Mouse (Mus musculus) layer of hippocampus, postnatal 10 days (tissue): ENCODE data around the gene Epo. TPM values are rescaled to one million over a fixed set of nuclear protein-coding genes. Genes with fewer than 3 reads are reported as not detected.

Experiments
- DNase-seq, 2 experiments: peaks; one replicate each; pipeline ENCODE4 v3.0.0; 2021; ENCODE audit warnings: low spot score in 2 of 2
- total RNA-seq, 2 experiments: library from RNA; stranded (reverse); gene quantifications; 2 replicates each; pipeline ENCODE4 v1.2.3; 2021

Gene Epo
- total RNA-seq, 2 experiments from 2014 or later: not detected

DNA sequence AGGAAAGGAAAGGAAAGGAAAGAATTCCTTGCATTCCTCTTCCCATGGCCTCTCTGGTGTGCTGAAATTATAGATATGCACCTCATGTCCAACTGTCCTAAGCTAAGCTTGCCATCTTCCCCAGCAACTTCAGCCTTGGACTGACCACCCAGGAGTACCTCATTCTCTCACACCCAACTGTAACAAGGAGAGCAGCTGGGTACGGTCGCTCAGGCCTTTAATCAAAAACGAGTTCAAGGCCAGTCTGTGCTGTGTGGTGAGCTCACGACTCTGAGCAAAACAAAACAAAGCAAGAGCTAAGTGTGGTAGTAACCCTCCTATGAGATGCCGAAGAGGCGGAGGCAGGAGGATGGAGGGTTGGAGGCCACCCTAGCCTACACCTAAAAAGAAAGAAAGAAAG, 7.9 kb upstream of the Epo start:
- DNase-seq: no peak

DNA sequence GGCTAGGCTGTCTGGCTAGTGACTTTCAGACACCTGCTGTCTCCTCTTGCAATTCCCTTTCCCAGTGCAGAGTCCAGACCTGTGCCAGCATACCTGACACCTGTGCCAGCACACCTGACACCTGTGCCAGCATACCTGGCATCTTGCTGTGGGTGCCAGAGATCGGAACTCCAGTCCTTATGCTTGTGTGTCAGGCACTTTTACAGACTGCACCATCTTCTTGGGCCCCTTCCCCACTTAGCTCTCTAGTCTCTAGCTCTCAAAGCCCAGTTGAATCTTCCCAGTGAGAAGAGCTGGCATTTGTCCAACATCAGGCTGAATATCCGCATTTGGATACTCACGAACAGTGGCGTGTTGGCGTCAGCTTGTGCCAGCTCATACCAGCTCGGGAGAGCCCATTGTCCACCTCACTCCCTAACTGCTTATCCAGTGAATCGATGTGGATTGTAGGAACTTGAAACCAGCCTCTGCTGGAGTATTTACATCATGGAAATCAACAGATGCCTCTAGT, 6.3 kb upstream of the Epo start:
- DNase-seq: peak in 1 of 2 experiments; percentile 46

DNA sequence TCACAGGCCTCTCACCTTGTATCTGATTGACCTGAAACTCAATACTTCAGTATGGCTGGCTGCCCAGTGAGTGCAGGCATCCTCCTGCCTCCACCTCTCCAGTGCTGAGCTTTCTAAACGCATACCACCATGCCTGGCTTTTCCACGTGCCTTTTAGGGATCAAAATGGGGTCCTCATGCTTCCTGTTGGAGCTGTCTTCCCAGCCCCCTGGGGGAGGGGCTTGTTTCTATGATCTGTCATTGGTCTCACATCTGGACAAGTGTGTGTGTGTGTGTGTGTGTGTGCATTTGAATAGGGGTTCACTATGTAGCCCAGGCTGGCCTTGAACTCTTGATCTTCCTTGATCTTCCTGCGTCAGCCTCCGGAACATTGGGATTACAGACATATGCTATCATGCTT, 4.4 kb upstream of the Epo start:
- no peak for DNase-seq

GRCm38 (mm10) chr5:137535318-137535717, 2.3 kb upstream of the Epo start:
- DNase-seq: no peak

DNA sequence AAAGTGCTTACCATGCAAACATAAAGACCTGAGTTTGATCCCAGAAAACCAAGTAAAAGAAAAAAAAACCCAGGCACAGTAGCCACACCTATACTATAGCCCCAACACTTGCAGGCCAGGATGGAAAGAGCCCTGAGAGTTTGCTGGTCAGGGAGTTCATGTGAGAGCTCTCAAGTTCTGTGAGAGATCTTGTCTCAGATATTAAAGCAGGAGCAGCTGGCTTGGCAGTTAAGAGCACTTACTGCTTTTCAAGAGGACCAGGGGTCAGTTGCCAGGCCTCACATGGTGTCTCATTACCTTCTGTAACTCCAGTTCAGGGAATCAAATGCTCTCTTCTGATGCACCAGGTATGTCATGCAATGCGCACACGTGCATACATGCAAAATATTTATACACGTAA, 1.7 kb upstream of the Epo start:
- DNase-seq: no peak

DNA sequence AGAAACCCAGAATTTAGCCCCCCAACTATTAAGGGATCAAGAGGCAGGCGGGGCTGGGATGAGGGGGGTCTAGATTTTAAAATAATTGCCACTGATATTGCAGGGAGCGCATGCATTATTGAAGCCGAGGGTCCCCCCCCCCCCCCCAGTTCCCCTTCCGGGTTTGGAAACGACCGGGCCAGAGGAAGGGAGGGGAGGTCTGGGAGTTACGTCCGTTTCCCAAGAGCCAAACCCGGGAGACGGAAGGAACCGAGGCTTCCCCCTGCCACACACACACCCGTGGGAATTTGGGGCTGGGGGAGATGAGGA, 280 bp downstream of the Epo start:
- no peak for DNase-seq

GRCm38 (mm10) chr5:137532131-137532807, 773 bp downstream of the Epo start:
- peak; percentile 51 to 52 for DNase-seq

DNA sequence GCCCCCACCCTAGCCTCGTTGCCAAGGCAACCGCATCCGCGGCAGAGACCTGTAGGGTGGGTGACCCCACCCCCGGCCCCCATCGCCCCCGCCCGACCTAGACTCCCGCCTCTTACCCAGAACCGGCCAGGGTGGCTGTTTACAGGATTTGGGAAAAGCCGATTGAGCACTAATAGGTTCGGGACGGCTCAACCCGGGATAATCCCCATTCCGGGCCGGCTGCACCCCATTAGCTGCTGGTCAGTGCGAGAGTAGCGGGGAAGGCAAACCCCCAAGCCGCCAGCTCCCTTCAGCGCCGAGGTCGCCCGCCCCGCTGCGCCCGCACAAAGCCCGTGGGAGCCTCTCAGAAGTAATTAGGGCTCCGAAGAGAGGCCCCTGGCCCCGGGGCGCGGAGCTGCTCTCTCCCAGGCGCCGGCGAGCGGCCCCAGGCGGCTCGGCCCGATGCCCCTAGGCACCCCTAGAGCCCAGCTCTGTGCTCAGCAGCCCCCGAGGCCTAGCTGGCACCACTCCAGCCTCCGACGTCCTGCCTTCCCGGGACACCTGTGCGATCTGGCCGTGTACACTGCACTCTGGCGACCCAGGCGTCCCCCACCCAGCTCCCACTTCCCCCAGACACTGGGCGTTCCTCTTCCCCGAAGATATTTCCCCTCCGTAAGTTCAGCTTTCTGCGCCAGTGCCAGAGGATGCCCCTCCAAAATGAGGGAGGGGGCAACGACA, 1.5 kb downstream of the Epo start:
- peak; percentile 74 to 76 for DNase-seq

GRCm38 (mm10) chr5:137530588-137531413, 2.2 kb downstream of the Epo start:
- DNase-seq: peak; percentile 69 to 81

DNA sequence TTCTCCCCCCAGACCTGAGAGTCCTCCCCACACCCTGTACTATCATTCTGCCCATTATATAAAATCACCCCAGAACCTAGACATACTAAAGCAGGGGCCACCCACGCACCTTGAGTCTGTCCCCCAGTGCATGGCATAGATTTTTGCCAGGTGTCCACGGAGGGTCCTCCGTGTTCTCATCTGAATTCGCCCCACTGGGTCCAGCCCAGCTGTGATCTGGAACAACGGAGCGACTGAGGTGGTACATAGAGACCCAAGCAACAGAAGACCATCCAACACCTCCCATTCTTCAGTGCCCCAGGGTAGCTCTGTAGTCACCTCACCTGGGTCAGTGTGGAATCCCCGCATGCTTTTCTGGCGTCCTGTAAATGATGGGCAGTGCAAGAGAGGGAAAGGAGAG, 3.0 kb downstream of the Epo start:
- DNase-seq: no peak

- DNase-seq: no peak
Observed at GRCm38 (mm10) chr5:137529221-137529995, 3.6 kb downstream of the Epo start.

GRCm38 (mm10) chr5:137528247-137528968, 4.6 kb downstream of the Epo start:
- no peak for DNase-seq

DNA sequence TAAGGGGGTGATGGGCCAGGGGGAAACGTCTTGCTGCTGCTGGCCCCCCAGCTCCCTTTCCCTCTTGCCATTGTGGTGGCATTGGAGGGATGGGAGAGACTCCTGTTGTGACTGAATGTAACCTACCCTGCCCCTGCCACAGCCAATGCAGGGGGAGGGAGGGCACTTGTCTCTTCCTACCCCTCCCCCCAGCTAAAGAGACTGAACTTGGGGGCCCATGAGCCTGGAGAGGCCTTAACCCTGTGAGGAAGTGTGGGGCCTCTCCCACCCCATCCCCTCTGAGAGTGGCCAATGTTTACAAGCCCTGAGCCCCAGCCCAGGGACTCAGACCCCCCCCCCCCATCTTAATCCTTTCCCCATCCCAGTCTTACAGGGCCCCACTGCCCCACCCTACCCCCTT, 5.6 kb downstream of the Epo start:
- DNase-seq: no peak

GRCm38 (mm10) chr5:137526192-137526936, 6.7 kb downstream of the Epo start:
- DNase-seq: peak; percentile 44 to 60

DNA sequence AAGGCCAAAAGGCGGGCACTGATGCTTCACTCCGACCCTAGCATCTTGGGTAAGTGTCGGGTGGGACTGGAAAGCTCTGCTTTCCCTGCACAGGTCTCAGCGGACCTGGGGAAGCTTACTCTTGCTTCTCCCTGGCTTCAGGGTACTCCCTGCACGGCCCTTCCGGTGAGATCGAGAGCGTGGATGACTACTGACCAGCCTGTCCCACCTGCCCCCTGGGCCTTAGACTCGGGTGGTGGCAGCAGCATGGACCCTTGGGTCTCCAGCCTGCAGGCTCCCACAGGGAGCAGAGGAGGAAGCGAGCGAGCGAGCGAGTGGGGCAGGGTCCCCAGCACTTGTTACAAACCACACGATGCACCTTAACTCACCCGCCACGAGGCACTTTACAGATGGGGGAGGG, 7.5 kb downstream of the Epo start:
- no peak for DNase-seq

- DNase-seq: no peak
Observed at GRCm38 (mm10) chr5:137524671-137525070, 8.4 kb downstream of the Epo start.

DNA sequence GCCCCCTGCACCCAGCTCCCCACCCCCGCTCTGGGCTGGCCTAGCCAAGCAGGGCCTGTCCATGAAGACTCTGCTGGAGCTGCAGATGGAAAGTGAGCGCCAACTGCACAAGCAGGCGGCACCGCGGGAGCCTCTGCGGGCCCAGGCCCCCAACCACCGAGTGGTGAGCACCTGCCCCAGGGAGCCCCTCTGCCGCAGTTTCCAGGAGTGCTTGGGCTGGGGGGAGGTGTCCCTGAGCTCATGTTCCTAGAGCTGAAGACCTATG, 8.9 kb downstream of the Epo start:
- DNase-seq: no peak

DNA sequence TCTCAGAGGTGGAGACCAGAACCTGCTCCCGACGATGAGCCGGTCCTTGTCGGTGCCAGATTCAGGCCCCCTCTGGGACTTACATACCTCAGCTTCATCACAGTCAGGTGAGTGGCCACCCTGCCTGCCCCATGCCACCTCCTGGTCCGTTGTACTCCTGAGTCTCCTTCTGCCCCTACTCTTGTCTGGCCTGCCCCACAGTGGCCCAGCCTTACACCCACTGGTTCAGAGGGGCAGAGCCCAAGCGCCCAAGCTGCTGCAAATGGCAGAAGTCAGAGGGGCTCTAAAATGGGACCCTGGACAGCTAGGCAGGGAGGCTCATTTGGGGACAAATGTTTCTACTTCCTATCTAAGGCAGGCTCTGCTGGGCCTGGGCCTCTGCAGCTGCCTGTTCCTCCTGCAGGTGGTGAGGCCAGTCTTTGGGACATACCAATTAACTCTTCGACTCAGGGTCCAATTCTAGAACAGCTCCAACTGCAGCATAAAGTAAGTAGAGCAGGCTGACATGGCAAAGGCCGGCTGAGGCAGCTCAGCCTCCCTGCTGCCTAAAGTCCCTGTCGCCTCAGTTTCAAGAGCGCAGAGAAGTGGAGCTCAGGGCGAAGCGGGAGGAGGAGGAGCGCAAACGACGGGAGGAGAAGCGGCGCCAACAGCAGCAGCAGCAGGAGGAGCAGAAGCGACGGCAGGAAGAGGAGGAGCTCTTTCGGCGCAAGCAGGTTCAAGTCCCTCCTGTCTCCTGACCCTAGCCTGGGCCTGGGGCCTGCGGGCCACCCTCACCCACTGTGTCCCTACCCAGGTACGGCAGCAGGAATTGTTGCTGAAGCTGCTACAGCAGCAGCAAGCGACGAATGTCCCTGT, 9.4 kb downstream of the Epo start:
- DNase-seq: no peak

DNA sequence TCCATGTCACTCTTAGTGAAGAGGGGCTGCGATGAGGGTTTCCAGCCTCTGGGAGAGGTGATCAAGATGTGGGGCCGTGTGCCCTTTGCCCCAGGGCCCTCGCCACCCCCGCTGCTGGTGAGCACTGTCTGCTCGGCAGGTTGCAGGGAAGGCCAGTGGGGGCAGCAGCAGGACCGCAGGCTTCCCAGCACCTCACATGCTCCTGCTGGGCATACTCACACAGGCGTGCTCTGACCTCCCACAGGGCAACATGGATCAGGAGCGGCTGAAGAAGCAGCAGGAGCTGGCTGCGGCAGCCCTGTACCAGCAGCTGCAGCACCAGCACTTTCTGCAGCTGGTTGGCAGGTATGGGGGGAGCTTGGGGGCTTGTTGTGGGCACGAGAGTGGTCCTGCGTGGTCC, 10.3 kb downstream of the Epo start:
- DNase-seq: no peak
